Mouse (Mus musculus) gastrocnemius, postnatal 10 days (tissue): Measurements from ENCODE around the gene Gpx6. TPM values are rescaled to one million over a fixed set of nuclear protein-coding genes. Genes with fewer than 3 reads are reported as not detected.

Source experiments
- DNase-seq: peaks from one replicate; pipeline ENCODE4 v3.0.0; 2021; ENCODE audit warnings: mixed read lengths
- long read RNA-seq, 2 experiments: library from polyadenylated mRNA; stranded (forward); transcript quantifications; one replicate each; pipeline ENCODE4 v2.0.0; 2021
- total RNA-seq, 2 experiments: library from RNA; stranded (reverse); gene quantifications; 2 replicates each; pipeline ENCODE4 v1.2.3; 2021

The Gpx6 gene
- total RNA-seq: not detected
- long read RNA-seq, experiment 1: 0 reads
- long read RNA-seq, experiment 2: 0 reads

GRCm38 (mm10) chr13:21311926-21312325 is at the start of gene Gpx6:
TSS of gene Gpx6 (plus strand) at chr13:21312125.
- no peak for DNase-seq

GRCm38 (mm10) chr13:21262787-21263461 is 49.0 kb upstream of the Gpx6 start:
- DNase-seq: no peak

- no peak for DNase-seq
These were observed 48.0 kb upstream of the Gpx6 start for GRCm38 (mm10) chr13:21263910-21264309.

GRCm38 (mm10) chr13:21264366-21264765 is 47.6 kb upstream of the Gpx6 start:
- no peak for DNase-seq

- no peak for DNase-seq
These were observed 46.2 kb upstream of the Gpx6 start for GRCm38 (mm10) chr13:21265736-21266135.

- no peak for DNase-seq
These were observed 44.4 kb upstream of the Gpx6 start for GRCm38 (mm10) chr13:21267541-21267940.

- no peak for DNase-seq
These were observed 43.7 kb upstream of the Gpx6 start for GRCm38 (mm10) chr13:21268262-21268661.

GRCm38 (mm10) chr13:21275021-21275814 is 36.7 kb upstream of the Gpx6 start:
- no peak for DNase-seq

- DNase-seq: no peak
These were observed 35.9 kb upstream of the Gpx6 start for GRCm38 (mm10) chr13:21275815-21276550.

- no peak for DNase-seq
These were observed 35.4 kb upstream of the Gpx6 start for GRCm38 (mm10) chr13:21276551-21276950.

GRCm38 (mm10) chr13:21279076-21279475 is 32.8 kb upstream of the Gpx6 start:
- DNase-seq: no peak

GRCm38 (mm10) chr13:21279559-21279958 is 32.4 kb upstream of the Gpx6 start:
- DNase-seq: peak; percentile 60

- DNase-seq: no peak
These were observed 19.3 kb upstream of the Gpx6 start, which contains the start of gene Gpx5 for GRCm38 (mm10) chr13:21292631-21293030. TSS of gene Gpx5 (minus strand) at chr13:21292731.

- no peak for DNase-seq
These were observed 13.4 kb upstream of the Gpx6 start for GRCm38 (mm10) chr13:21298557-21298956.

- DNase-seq: no peak
These were observed 7.3 kb upstream of the Gpx6 start for GRCm38 (mm10) chr13:21304483-21305066.

- no peak for DNase-seq
These were observed 2.1 kb upstream of the Gpx6 start for GRCm38 (mm10) chr13:21309788-21310187.

GRCm38 (mm10) chr13:21312854-21313253 is 929 bp downstream of the Gpx6 start:
- no peak for DNase-seq

GRCm38 (mm10) chr13:21313903-21314302 is 2.0 kb downstream of the Gpx6 start:
- DNase-seq: no peak

GRCm38 (mm10) chr13:21320262-21320661 is 8.3 kb downstream of the Gpx6 start:
- no peak for DNase-seq

- DNase-seq: no peak
These were observed 10.1 kb downstream of the Gpx6 start for GRCm38 (mm10) chr13:21321890-21322494.

GRCm38 (mm10) chr13:21322509-21323375 is 10.8 kb downstream of the Gpx6 start:
- DNase-seq: no peak
